Mouse (Mus musculus): ENCODE data around the gene Naa38. TPM values are rescaled to one million over a fixed set of nuclear protein-coding genes. Genes with fewer than 3 reads are reported as not detected.

Gene Naa38
- polyA plus RNA-seq, 1 experiment, result 188 TPM

GRCm38 (mm10) chr11:69373223-69373965, 21.9 kb upstream of the Naa38 start:
- DNase-seq (ENCODE audit: low spot score), result no peak

GRCm38 (mm10) chr11:69375646-69376045, 19.6 kb upstream of the Naa38 start:
- no peak for DNase-seq (ENCODE audit: low spot score)

- no peak for DNase-seq (ENCODE audit: low spot score)
Observed at GRCm38 (mm10) chr11:69377766-69378165, 17.5 kb upstream of the Naa38 start.

GRCm38 (mm10) chr11:69379600-69379999, 15.7 kb upstream of the Naa38 start:
- DNase-seq (ENCODE audit: low spot score), result no peak

- DNase-seq (ENCODE audit: low spot score), result no peak
Observed at GRCm38 (mm10) chr11:69381356-69381755, 13.9 kb upstream of the Naa38 start.

- no peak for DNase-seq (ENCODE audit: low spot score)
Observed at GRCm38 (mm10) chr11:69382478-69383105, 12.7 kb upstream of the Naa38 start.

GRCm38 (mm10) chr11:69384979-69385378, 10.3 kb upstream of the Naa38 start:
- DNase-seq (ENCODE audit: low spot score), result no peak

- DNase-seq (ENCODE audit: low spot score), result no peak
Observed at GRCm38 (mm10) chr11:69386758-69387157, 8.5 kb upstream of the Naa38 start.

GRCm38 (mm10) chr11:69388680-69389079, 6.6 kb upstream of the Naa38 start:
- no peak for DNase-seq (ENCODE audit: low spot score)

- DNase-seq (ENCODE audit: low spot score), result peak; percentile 32
Observed at GRCm38 (mm10) chr11:69389531-69390399, 5.5 kb upstream of the Naa38 start.

- DNase-seq (ENCODE audit: low spot score), result no peak
Observed at GRCm38 (mm10) chr11:69390400-69391034, 4.8 kb upstream of the Naa38 start.

- DNase-seq (ENCODE audit: low spot score), result peak; percentile 34
Observed at GRCm38 (mm10) chr11:69394591-69395167, 608 bp upstream of the Naa38 start.

GRCm38 (mm10) chr11:69395634-69396373, 517 bp downstream of the Naa38 start:
- peak; percentile 90 for DNase-seq (ENCODE audit: low spot score)

- no peak for DNase-seq (ENCODE audit: low spot score)
Observed at GRCm38 (mm10) chr11:69396772-69397171, 1.5 kb downstream of the Naa38 start.

GRCm38 (mm10) chr11:69397581-69398057, 2.3 kb downstream of the Naa38 start:
- no peak for DNase-seq (ENCODE audit: low spot score)

GRCm38 (mm10) chr11:69398059-69398458, 2.8 kb downstream of the Naa38 start, which contains the start of gene Tmem88:
Gene Tmem88 (minus strand): TSS chr11:69398234.
- no peak for DNase-seq (ENCODE audit: low spot score)

GRCm38 (mm10) chr11:69398486-69399200, 3.4 kb downstream of the Naa38 start:
- DNase-seq (ENCODE audit: low spot score), result no peak

GRCm38 (mm10) chr11:69399201-69400082, 4.2 kb downstream of the Naa38 start:
- DNase-seq (ENCODE audit: low spot score), result no peak
